Mouse (Mus musculus): ENCODE results near the gene Trim40.

- no peak for TF ChIP-seq CTCF (IDR thresholded peaks at IDR 0.05; ENCODE audit: insufficient read depth, low read depth, low read length)
- TF ChIP-seq POLR2A (IDR thresholded peaks at IDR 0.05; ENCODE audit: insufficient read depth, low read depth, low read length), result no peak
These were observed 23.0 kb downstream of the Trim40 start, which contains the start of gene Trim15 for GRCm38 (mm10) chr17:36866719-36867527.
